Mouse (Mus musculus): ENCODE measurements at regions not wholly inside any gene's neighbourhood (a gene's known extent, or its start where the extent isn't known, plus 50 kb on each side); places are given as distances from the start of the nearest gene placed in this dataset.

GRCm38 (mm10) chr16:73230599-73230998, 922.5 kb downstream of the Robo1 start:
- TF ChIP-seq POLR2A (IDR thresholded peaks at IDR 0.05; ENCODE audit: low read depth, low read length) (no peak), CTCF (IDR thresholded peaks at IDR 0.05; ENCODE audit: borderline replicate concordance, insufficient read depth, low read length) (no peak)

All from embryonic fibroblast, embryonic 13.5 days (primary cell).